Mouse (Mus musculus): Measurements from ENCODE around the gene Kptn. TPM values are rescaled to one million over a fixed set of nuclear protein-coding genes. Genes with fewer than 3 reads are reported as not detected.

The Kptn gene
- polyA plus RNA-seq, 1 experiment from 2014 or later, result 24.1 TPM

GRCm38 (mm10) chr7:16108886-16109542, 10.7 kb upstream of the Kptn start:
- H3K4me3 ChIP-seq (ENCODE audit: low read depth, low read length), result no peak overlapping the region
- 87% methylated on average over 9 of the region's 9 CpGs for WGBS
- DNase-seq (ENCODE audit: low spot score), result no peak

DNA sequence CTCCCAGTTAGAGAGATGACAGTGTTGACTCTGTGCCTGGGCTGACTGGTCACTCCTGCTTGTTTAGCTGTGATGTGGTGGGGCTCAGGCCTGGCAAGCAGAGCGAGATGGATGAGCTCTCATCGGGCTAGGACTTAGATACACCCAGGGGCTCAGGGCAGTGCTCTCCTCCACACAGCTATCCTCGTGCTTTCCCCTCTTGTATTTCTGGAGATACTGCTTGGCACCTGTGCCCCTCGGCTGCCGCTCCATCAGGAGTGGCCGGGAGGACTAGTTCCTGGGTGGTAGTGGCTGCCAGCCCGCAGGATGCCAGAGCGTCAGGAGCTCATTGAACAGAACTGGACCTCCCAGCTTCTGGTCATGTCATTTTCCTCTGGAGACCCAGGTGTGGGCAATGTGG, 9.5 kb upstream of the Kptn start:
- no peak overlapping the region for H3K27ac ChIP-seq (replicated peaks; ENCODE audit: low read depth, low read length)
- no peaks in the 10 kb centered on the region for H3K4me1 ChIP-seq (ENCODE audit: control insufficient read depth, insufficient read depth, low read length)
- no peaks in the 10 kb centered on the region for H3K27me3 ChIP-seq (replicated peaks; ENCODE audit: control insufficient read depth, insufficient read depth, low read length)
- ATAC-seq (ENCODE audit: low read depth) (no peak), DNase-seq (ENCODE audit: low spot score) (no peak)
- no peak overlapping the region for H3K4me3 ChIP-seq (ENCODE audit: low read depth, low read length)
- no peak overlapping the region for H3K9ac ChIP-seq (ENCODE audit: low read depth, low read length)
- H3K9me3 ChIP-seq (ENCODE audit: control insufficient read depth, low read length), result no peaks in the 10 kb centered on the region
- WGBS, result 94% methylated on average over 8 of the region's 8 CpGs
- peaks cover 85% of the 10 kb centered on the region for H3K36me3 ChIP-seq (ENCODE audit: control insufficient read depth, insufficient read depth, low read length)
- H3K4me2 ChIP-seq (ENCODE audit: low read depth, low read length), result no peak overlapping the region

More at GRCm38 (mm10) chr7:16108886-16109542, 10.7 kb upstream of the Kptn start:
- no peaks in the 10 kb centered on the region for H3K9me3 ChIP-seq (ENCODE audit: control insufficient read depth, low read length)
- peaks cover 84% of the 10 kb centered on the region for H3K36me3 ChIP-seq (ENCODE audit: control insufficient read depth, insufficient read depth, low read length)
- no peak overlapping the region for H3K27ac ChIP-seq (replicated peaks; ENCODE audit: low read depth, low read length)
- H3K9ac ChIP-seq (ENCODE audit: low read depth, low read length), result no peak overlapping the region
- H3K27me3 ChIP-seq (replicated peaks; ENCODE audit: control insufficient read depth, insufficient read depth, low read length), result no peaks in the 10 kb centered on the region
- ATAC-seq (ENCODE audit: low read depth), result no peak
- H3K4me2 ChIP-seq (ENCODE audit: low read depth, low read length), result no peak overlapping the region
- no peaks in the 10 kb centered on the region for H3K4me1 ChIP-seq (ENCODE audit: control insufficient read depth, insufficient read depth, low read length)

GRCm38 (mm10) chr7:16111284-16112090, 8.2 kb upstream of the Kptn start:
- H3K27me3 ChIP-seq (replicated peaks; ENCODE audit: control insufficient read depth, insufficient read depth, low read length), result no peaks in the 10 kb centered on the region
- WGBS, result 91% methylated on average over 7 of the region's 7 CpGs
- no peaks in the 10 kb centered on the region for H3K4me1 ChIP-seq (ENCODE audit: control insufficient read depth, insufficient read depth, low read length)
- H3K4me2 ChIP-seq (ENCODE audit: low read depth, low read length), result no peak overlapping the region
- H3K9ac ChIP-seq (ENCODE audit: low read depth, low read length), result no peak overlapping the region
- DNase-seq (ENCODE audit: low spot score) (no peak), ATAC-seq (ENCODE audit: low read depth) (no peak)
- peaks cover 98% of the 10 kb centered on the region for H3K36me3 ChIP-seq (ENCODE audit: control insufficient read depth, insufficient read depth, low read length)
- H3K9me3 ChIP-seq (ENCODE audit: control insufficient read depth, low read length), result no peaks in the 10 kb centered on the region
- H3K4me3 ChIP-seq (ENCODE audit: low read depth, low read length), result no peak overlapping the region
- H3K27ac ChIP-seq (replicated peaks; ENCODE audit: low read depth, low read length), result no peak overlapping the region

GRCm38 (mm10) chr7:16116418-16116817, 3.3 kb upstream of the Kptn start:
- ATAC-seq (ENCODE audit: low read depth) (no peak), DNase-seq (ENCODE audit: low spot score) (no peak)
- Histone ChIP-seq H3K9ac (ENCODE audit: low read depth, low read length) (no peak overlapping the region), H3K27me3 (replicated peaks; ENCODE audit: control insufficient read depth, insufficient read depth, low read length) (no peaks in the 10 kb centered on the region), H3K4me2 (ENCODE audit: low read depth, low read length) (no peak overlapping the region), H3K4me3 (ENCODE audit: low read depth, low read length) (no peak overlapping the region), H3K9me3 (ENCODE audit: control insufficient read depth, low read length) (no peaks in the 10 kb centered on the region), H3K36me3 (ENCODE audit: control insufficient read depth, insufficient read depth, low read length) (peaks cover 65% of the 10 kb centered on the region), H3K27ac (replicated peaks; ENCODE audit: low read depth, low read length) (no peak overlapping the region), H3K4me1 (ENCODE audit: control insufficient read depth, insufficient read depth, low read length) (peaks cover 4% of the 10 kb centered on the region; the same call in 1 of the 2 replicates)
- WGBS, result 99% methylated on average over 7 of the region's 7 CpGs

GRCm38 (mm10) chr7:16117100-16117499, 2.6 kb upstream of the Kptn start:
- Histone ChIP-seq H3K4me3 (ENCODE audit: low read depth, low read length) (no peak overlapping the region), H3K4me1 (ENCODE audit: control insufficient read depth, insufficient read depth, low read length) (peaks cover 4% of the 10 kb centered on the region; the same call in 1 of the 2 replicates), H3K27me3 (replicated peaks; ENCODE audit: control insufficient read depth, insufficient read depth, low read length) (no peaks in the 10 kb centered on the region), H3K9me3 (ENCODE audit: control insufficient read depth, low read length) (no peaks in the 10 kb centered on the region), H3K4me2 (ENCODE audit: low read depth, low read length) (no peak overlapping the region), H3K27ac (replicated peaks; ENCODE audit: low read depth, low read length) (no peak overlapping the region), H3K36me3 (ENCODE audit: control insufficient read depth, insufficient read depth, low read length) (peaks cover 59% of the 10 kb centered on the region), H3K9ac (ENCODE audit: low read depth, low read length) (no peak overlapping the region)
- ATAC-seq (ENCODE audit: low read depth) (no peak), DNase-seq (ENCODE audit: low spot score) (no peak)
- 97% methylated on average over 3 of the region's 3 CpGs for WGBS

- H3K36me3 ChIP-seq (ENCODE audit: control insufficient read depth, insufficient read depth, low read length), result peaks cover 35% of the 10 kb centered on the region
- ATAC-seq (ENCODE audit: low read depth), result no peak
- WGBS, result 43% methylated on average over 9 of the region's 9 CpGs
Measured at GRCm38 (mm10) chr7:16120262-16120600, 536 bp downstream of the Kptn start.

DNA sequence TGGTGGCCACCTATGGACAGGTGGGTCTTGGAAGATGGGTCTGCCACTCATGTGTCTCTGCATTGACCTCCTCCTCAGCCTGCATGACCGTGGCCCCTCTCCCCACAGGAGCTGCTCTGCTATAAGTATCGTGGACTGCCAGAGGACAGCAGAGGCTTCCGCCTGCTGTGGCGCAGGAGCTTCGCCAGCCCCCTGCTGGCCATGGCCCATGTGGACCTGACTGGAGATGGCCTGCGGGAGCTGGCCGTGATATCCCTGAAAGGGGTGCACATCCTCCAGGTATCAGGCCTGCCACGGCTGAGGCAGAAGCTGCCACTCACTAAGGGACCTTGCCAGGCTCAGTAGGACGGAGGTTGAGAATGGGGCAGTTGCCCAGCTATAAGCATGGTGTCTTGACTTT, 6.1 kb downstream of the Kptn start:
- no peaks in the 10 kb centered on the region for H3K9me3 ChIP-seq (ENCODE audit: control insufficient read depth, low read length)
- no peaks in the 10 kb centered on the region for H3K27me3 ChIP-seq (replicated peaks; ENCODE audit: control insufficient read depth, insufficient read depth, low read length)
- DNase-seq (ENCODE audit: low spot score), result no peak
- WGBS, result 83% methylated on average over 9 of the region's 9 CpGs
- H3K27ac ChIP-seq (replicated peaks; ENCODE audit: low read depth, low read length), result no peak overlapping the region
- H3K36me3 ChIP-seq (ENCODE audit: control insufficient read depth, insufficient read depth, low read length), result peaks cover 27% of the 10 kb centered on the region
- H3K4me3 ChIP-seq (ENCODE audit: low read depth, low read length), result no peak overlapping the region
- peaks cover 10% of the 10 kb centered on the region for H3K4me1 ChIP-seq (ENCODE audit: control insufficient read depth, insufficient read depth, low read length)
- ATAC-seq (ENCODE audit: low read depth), result no peak
- no peak overlapping the region for H3K9ac ChIP-seq (ENCODE audit: low read depth, low read length)
- H3K4me2 ChIP-seq (ENCODE audit: low read depth, low read length), result no peak overlapping the region

More at GRCm38 (mm10) chr7:16120262-16120600, 536 bp downstream of the Kptn start:
- Histone ChIP-seq H3K27me3 (replicated peaks; ENCODE audit: control insufficient read depth, insufficient read depth, low read length) (no peaks in the 10 kb centered on the region), H3K4me2 (ENCODE audit: low read depth, low read length) (peak overlapping the region; percentile 73), H3K9me3 (ENCODE audit: control insufficient read depth, low read length) (no peaks in the 10 kb centered on the region), H3K4me3 (ENCODE audit: low read depth, low read length) (peak overlapping the region; percentile 70), H3K27ac (replicated peaks; ENCODE audit: low read depth, low read length) (no peak overlapping the region), H3K4me1 (ENCODE audit: control insufficient read depth, insufficient read depth, low read length) (peaks cover 4% of the 10 kb centered on the region; the same call in 1 of the 2 replicates), H3K9ac (ENCODE audit: low read depth, low read length) (peak overlapping the region; percentile 77)
- DNase-seq (ENCODE audit: low spot score), result no peak

- no peak overlapping the region for H3K4me2 ChIP-seq (ENCODE audit: low read depth, low read length)
- DNase-seq (ENCODE audit: low spot score) (no peak), ATAC-seq (ENCODE audit: low read depth) (no peak)
- H3K9ac ChIP-seq (ENCODE audit: low read depth, low read length), result no peak overlapping the region
- no peak overlapping the region for H3K4me3 ChIP-seq (ENCODE audit: low read depth, low read length)
- H3K9me3 ChIP-seq (ENCODE audit: control insufficient read depth, low read length), result no peaks in the 10 kb centered on the region
- H3K36me3 ChIP-seq (ENCODE audit: control insufficient read depth, insufficient read depth, low read length), result peaks cover 27% of the 10 kb centered on the region
- 80% methylated on average over 6 of the region's 6 CpGs for WGBS
- H3K27ac ChIP-seq (replicated peaks; ENCODE audit: low read depth, low read length), result no peak overlapping the region
- H3K27me3 ChIP-seq (replicated peaks; ENCODE audit: control insufficient read depth, insufficient read depth, low read length), result no peaks in the 10 kb centered on the region
- H3K4me1 ChIP-seq (ENCODE audit: control insufficient read depth, insufficient read depth, low read length), result peaks cover 20% of the 10 kb centered on the region
Measured at GRCm38 (mm10) chr7:16128344-16128743, 8.6 kb downstream of the Kptn start.

All from embryonic facial prominence, embryonic 14.5 days (tissue).